Mouse (Mus musculus) kidney, adult 2 months (tissue): ENCODE measurements around the gene Id1. TPM values are rescaled to one million over a fixed set of nuclear protein-coding genes. Genes with fewer than 3 reads are reported as not detected.

Source experiments
- DNase-seq: peaks from one replicate; pipeline ENCODE4 v3.0.0; 2021
- H3K27ac ChIP-seq: fragments of 200-500 bp; 2 replicates; pipeline ENCODE4 v1.5.1; 2012; ENCODE audit warnings: low read depth, low read length, control low read depth, inconsistent platforms; ENCODE audit not compliant: insufficient read depth
- H3K27me3 ChIP-seq: fragments of 200-500 bp; replicated peaks from 2 replicates; pipeline ENCODE4 v1.6.1; 2012; ENCODE audit warnings: mild to moderate bottlenecking, moderate library complexity, low read length, inconsistent platforms; ENCODE audit not compliant: control insufficient read depth, insufficient read depth
- H3K36me3 ChIP-seq: fragments of 200-500 bp; 2 replicates; pipeline ENCODE4 v1.6.1; 2012; ENCODE audit warnings: mild to moderate bottlenecking, moderate library complexity, low read length, inconsistent platforms; ENCODE audit not compliant: control insufficient read depth, insufficient read depth
- H3K4me1 ChIP-seq: fragments of 200-500 bp; 2 replicates; pipeline ENCODE4 v1.6.1; 2011; ENCODE audit warnings: low read length; ENCODE audit not compliant: control insufficient read depth, insufficient read depth
- H3K4me3 ChIP-seq: fragments of 200-500 bp; 2 replicates; pipeline ENCODE4 v1.5.1; 2011; ENCODE audit warnings: mild to moderate bottlenecking, low read depth, low read length, control low read depth; ENCODE audit not compliant: insufficient read depth
- CTCF ChIP-seq: fragments of 200-500 bp; conservative IDR thresholded peaks from 2 replicates; pipeline ENCODE4 v1.5.1; 2011; ENCODE audit warnings: low read depth, mild to moderate bottlenecking, control low read depth, low read length, moderate library complexity, mixed read lengths; ENCODE audit not compliant: insufficient read depth, insufficient read length
- POLR2A ChIP-seq: fragments of 200-500 bp; IDR thresholded peaks from one replicate; pipeline ENCODE4 v1.6.1; 2011; ENCODE audit warnings: low read depth, low read length, control low read depth
- WGBS: fragments of 180-500 bp; shearing (Covaris S2); methylation state at CpG from one replicate; pipeline ENCODE4 v1.1.7; 2018; 5-methylcytosine and 5-hydroxymethylcytosine counted together
- polyA plus RNA-seq: library from polyadenylated mRNA; depleted of rRNA; stranded (reverse); fragments of >200 nt; gene quantifications from 2 replicates; pipeline ENCODE4 v1.2.3, GENCODE M21; 2012

Id1 gene
- polyA plus RNA-seq, 1 experiment, result 156 TPM

- peak; percentile 91 for DNase-seq
- TF ChIP-seq POLR2A, result no peak
- TF ChIP-seq CTCF, result no peak
- H3K4me3 ChIP-seq, result no peak overlapping the region
- 37% methylated on average over 8 of the region's 8 CpGs for WGBS
- H3K27ac ChIP-seq, result peak overlapping the region; percentile 62
- H3K36me3 ChIP-seq, result no peaks in the 10 kb centered on the region
- H3K27me3 ChIP-seq, result no peaks in the 10 kb centered on the region
- peaks cover 13% of the 10 kb centered on the region for H3K4me1 ChIP-seq
Measured at GRCm38 (mm10) chr2:152729013-152729635, 6.9 kb upstream of the Id1 start.

GRCm38 (mm10) chr2:152729636-152730020, 6.4 kb upstream of the Id1 start:
- 43% methylated on average over 7 of the region's 7 CpGs for WGBS
- H3K4me1 ChIP-seq, result peaks cover 16% of the 10 kb centered on the region
- no peaks in the 10 kb centered on the region for H3K27me3 ChIP-seq
- peak overlapping the region; percentile 25 for H3K27ac ChIP-seq
- H3K4me3 ChIP-seq, result no peak overlapping the region
- peak; percentile 71 for DNase-seq
- TF ChIP-seq POLR2A (no peak), CTCF (no peak)
- H3K36me3 ChIP-seq, result no peaks in the 10 kb centered on the region

DNA sequence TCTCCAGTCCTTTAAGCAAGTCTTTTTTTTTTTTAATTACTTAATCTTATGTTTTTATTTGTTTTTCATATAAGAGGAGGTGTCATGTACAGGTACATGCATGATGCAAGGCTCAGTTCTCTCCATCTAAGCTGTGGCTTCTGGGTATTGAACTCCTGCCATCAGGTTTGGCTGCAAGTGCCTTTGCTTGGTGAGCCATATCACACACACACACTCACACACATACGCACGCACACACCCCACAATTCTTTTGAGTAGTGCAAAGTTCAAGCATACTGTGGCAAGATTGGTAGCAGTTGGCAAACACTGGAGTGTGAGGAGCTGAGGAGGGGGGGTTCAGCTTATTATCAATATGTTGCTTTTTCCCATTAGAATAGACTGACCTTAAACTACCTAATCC, 2.9 kb upstream of the Id1 start:
- Histone ChIP-seq H3K36me3 (no peaks in the 10 kb centered on the region), H3K27me3 (no peaks in the 10 kb centered on the region), H3K27ac (no peak overlapping the region), H3K4me1 (peaks cover 21% of the 10 kb centered on the region), H3K4me3 (no peak overlapping the region)
- WGBS, result 73% methylated on average over 2 of the region's 2 CpGs
- DNase-seq, result peak; percentile 50
- TF ChIP-seq POLR2A, result no peak
- TF ChIP-seq CTCF, result no peak

DNA sequence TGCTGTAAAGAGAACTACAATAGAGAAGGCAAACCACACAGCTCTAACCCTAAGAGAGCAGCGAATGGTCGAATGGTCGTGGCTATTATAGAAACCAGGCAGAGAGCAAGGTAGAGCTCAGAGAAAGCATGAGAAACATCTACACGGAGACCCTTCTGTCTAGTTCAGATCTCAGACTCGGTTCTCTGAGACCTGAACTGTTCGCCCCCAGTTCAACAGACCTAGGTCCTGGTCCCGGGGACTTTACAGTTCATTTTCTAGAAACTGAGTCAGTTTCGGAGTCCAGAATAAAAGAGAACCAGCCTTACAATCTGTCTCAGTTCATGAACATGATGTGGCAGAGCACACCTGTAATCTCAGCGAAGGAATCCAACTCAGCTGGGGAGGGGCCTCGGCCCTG, 1.6 kb upstream of the Id1 start:
- Histone ChIP-seq H3K4me1 (peaks cover 9% of the 10 kb centered on the region), H3K4me3 (no peak overlapping the region), H3K36me3 (no peaks in the 10 kb centered on the region), H3K27ac (peak overlapping the region; percentile 36; the same call in 1 of the 2 replicates), H3K27me3 (no peaks in the 10 kb centered on the region)
- WGBS, result 27% methylated on average over 10 of the region's 10 CpGs
- TF ChIP-seq CTCF (no peak), POLR2A (no peak)
- no peak for DNase-seq

GRCm38 (mm10) chr2:152734984-152735383, 1.1 kb upstream of the Id1 start:
- under 1% methylated on average over 28 of the region's 28 CpGs for WGBS
- Histone ChIP-seq H3K4me1 (peaks cover 8% of the 10 kb centered on the region; the same call in 1 of the 2 replicates), H3K36me3 (no peaks in the 10 kb centered on the region), H3K27ac (peak overlapping the region; percentile 81), H3K27me3 (no peaks in the 10 kb centered on the region), H3K4me3 (peak overlapping the region; percentile 24; the same call in 1 of the 2 replicates)
- no peak for TF ChIP-seq CTCF
- no peak for TF ChIP-seq POLR2A
- DNase-seq, result peak; percentile 99

DNA sequence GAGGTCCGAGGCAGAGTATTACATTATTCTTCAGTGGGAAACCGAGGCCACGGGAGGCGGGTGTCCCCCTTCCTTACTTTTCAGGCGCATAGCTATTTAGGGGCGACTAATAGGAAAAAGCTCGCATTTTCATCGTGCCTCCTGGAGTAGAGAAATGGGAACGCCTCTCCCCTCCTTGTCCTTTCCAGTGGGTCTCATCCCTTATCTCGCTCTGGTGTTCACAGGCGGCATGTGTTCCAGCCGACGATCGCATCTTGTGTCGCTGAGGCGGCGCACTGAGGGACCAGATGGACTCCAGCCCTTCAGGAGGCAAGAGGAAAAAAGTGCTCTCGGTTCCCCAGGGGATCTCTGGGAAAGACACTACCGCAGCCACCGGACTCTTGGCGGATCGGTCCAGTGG, 697 bp downstream of the Id1 start:
- Histone ChIP-seq H3K27ac (peak overlapping the region; percentile 75), H3K4me1 (peaks cover 8% of the 10 kb centered on the region; the same call in 1 of the 2 replicates), H3K27me3 (no peaks in the 10 kb centered on the region), H3K4me3 (peak overlapping the region; percentile 76), H3K36me3 (no peaks in the 10 kb centered on the region)
- peak; percentile 54 for DNase-seq
- no peak for TF ChIP-seq CTCF
- no peak for TF ChIP-seq POLR2A
- 4% methylated on average over 22 of the region's 22 CpGs for WGBS

- peaks cover 8% of the 10 kb centered on the region; the same call in 1 of the 2 replicates for H3K4me1 ChIP-seq
- peak overlapping the region; percentile 53 for H3K27ac ChIP-seq
- H3K27me3 ChIP-seq, result no peaks in the 10 kb centered on the region
- H3K4me3 ChIP-seq, result peak overlapping the region; percentile 52
- WGBS, result 40% methylated on average over 10 of the region's 10 CpGs
- peak; percentile 55 for DNase-seq
- H3K36me3 ChIP-seq, result no peaks in the 10 kb centered on the region
- TF ChIP-seq POLR2A (no peak), CTCF (no peak)
Measured at GRCm38 (mm10) chr2:152737306-152738221, 1.5 kb downstream of the Id1 start.
